Mouse (Mus musculus) skeletal muscle tissue, postnatal 0 days (tissue): Measurements from ENCODE around the gene Uba3. TPM values are rescaled to one million over a fixed set of nuclear protein-coding genes. Genes with fewer than 3 reads are reported as not detected.

Experiments used
- polyA plus RNA-seq: library from polyadenylated mRNA; unstranded; fragments of >200 nt; fragmentation: Nextera tagmentation; extraction: Ambion mirVana; gene quantifications from 2 replicates; pipeline ENCODE4 v1.2.1, GENCODE M21; 2015

The Uba3 gene
- polyA plus RNA-seq, result 51.1 and 55.2 TPM in 2 replicates

DNA sequence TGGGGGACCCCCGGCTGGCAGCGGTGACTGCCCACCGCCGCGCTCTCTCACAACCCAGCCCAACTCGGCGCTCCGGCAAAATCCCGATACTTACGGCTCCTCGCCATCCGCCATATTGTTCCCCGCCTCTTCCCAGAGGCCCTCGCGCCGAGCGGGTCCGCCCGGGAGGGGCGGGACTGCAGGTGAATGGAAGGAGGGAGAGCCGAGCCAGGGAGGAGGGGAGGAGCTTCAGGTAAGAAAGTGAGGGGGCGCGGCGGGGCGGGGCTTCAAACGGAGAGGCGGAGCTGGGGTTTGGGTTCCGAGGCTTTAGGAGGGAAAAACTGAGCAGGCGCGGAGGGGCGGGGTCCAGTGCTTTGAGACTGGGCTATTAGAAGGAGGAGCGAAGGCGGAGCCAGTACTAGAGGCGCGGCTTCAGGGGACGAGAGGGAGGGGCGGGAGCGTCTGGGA lies at the start of gene Uba3:
Gene Uba3 (minus strand): TSS at position 209 of the 447 bp plus-strand sequence.

GRCm38 (mm10) chr6:97252711-97253221 lies 47.3 kb upstream of the Uba3 start, which contains the start of gene Lmod3:
TSS of gene Lmod3 (minus strand) at chr6:97252759.

GRCm38 (mm10) chr6:97210191-97210961 lies 4.9 kb upstream of the Uba3 start, which contains the start of gene Arl6ip5:
TSS of gene Arl6ip5 (plus strand) at chr6:97210689.

DNA sequence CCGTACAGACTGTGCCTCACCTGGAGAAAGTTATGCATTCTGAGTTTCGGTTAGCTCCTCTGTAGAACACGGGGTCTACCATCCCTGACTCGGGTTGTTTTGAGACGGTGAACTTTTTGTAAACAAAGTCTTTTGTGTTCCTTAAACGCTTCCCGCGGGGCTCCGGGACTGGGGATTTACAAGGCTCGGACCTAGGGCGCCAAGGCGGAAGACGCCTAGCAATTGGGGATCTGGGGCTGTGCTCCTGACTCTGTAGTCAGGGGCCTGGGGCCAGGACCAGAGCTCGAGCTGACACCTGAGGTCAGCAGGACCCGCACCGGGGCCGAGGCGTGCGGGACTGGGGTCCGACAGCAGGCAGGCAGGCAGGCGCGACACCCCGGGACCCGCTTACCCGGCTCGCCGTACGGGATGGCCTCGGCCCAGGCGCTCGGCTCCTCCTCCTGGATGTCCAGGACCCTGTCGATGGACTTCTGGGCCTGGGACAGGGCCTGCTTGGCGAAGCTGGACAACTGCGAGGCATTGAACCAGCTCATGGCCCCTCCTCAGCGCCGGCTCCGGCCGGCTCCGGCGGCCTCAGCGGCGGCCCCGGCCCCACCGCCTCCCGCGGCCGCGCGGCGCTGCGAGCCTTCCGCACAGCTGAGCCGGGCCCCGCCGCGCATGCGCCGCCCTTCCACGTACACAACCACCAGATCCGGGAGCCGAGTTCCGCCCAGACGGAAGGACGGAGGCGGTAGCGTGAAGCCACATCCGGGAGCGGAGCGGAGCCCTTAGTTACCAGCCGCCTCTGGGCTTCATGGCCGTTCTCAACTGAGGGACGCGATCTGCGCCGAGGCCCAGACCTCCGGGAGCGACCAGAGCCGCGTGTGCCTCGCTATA lies 26.7 kb downstream of the Uba3 start, which contains the start of gene Tmf1:
Gene Tmf1 (minus strand): TSS at position 632 of the 876 bp plus-strand sequence.

GRCm38 (mm10) chr6:97148383-97149251 lies 56.8 kb downstream of the Uba3 start, which contains the start of gene Eogt:
TSS of gene Eogt (minus strand) at chr6:97149182.

Other genes with a start within 250 kb of the Uba3 start
- gene Fam19a4, start 145.2 kb downstream of the Uba3 start, polyA plus RNA-seq, result 1.6 and 2.1 TPM in 2 replicates
- 3.2 and 4.4 TPM in 2 replicates for gene Eogt, start 56.5 kb downstream of the Uba3 start, polyA plus RNA-seq
- 27.3 and 27.6 TPM in 2 replicates for gene Tmf1, start 26.5 kb downstream of the Uba3 start, polyA plus RNA-seq
- 295 and 323 TPM in 2 replicates for gene Arl6ip5, start 5.0 kb upstream of the Uba3 start, polyA plus RNA-seq
- gene Lmod3, start 47.1 kb upstream of the Uba3 start, polyA plus RNA-seq, result 107 and 120 TPM in 2 replicates